Comparison of ENCODE assay signal across 8 mouse cellular contexts in the genomic region with DNA sequence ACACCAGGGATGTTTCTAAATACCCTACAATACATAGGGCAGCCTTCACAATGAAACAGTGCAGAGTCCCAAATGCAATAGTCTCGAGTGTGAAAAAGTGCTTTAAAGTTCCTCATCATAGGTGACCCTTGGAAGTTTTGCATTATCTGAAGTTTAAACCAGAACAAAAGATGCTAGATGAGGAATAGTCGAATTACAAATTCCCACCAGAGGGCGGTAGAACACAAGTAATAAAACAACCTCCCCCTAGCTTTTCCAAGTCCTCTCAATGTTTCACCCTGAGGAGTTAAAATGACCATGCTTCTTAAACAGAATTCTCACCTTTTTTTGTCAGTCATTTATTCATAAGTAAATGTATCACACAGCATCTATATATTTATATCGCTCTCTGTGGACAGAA. TPM values are rescaled to one million over a fixed set of nuclear protein-coding genes. Genes with fewer than 3 reads are reported as not detected.
DNase-seq lines count a peak whose midpoint lies in the region; ATAC-seq lines count a peak whose summit lies in the region.

No protein-coding gene starts in this region.

- no peak overlapping the region for H3K4me3 ChIP-seq in forebrain, embryonic 14.5 days (ENCODE audit: low read depth, low read length)
- no peak overlapping the region for H3K4me3 ChIP-seq in forebrain, embryonic 12.5 days (replicated peaks)

- no peaks in the 10 kb centered on the region for H3K27me3 ChIP-seq in forebrain, embryonic 14.5 days (replicated peaks; ENCODE audit: control insufficient read depth, insufficient read depth, low read length)
- H3K27me3 ChIP-seq in forebrain, embryonic 12.5 days = no peaks in the 10 kb centered on the region; the same call in 1 of the 2 replicates

- intact Hi-C loops in left cerebral cortex, postnatal 14 days (cut with DNase I) = loop anchor here (2.0 to 10.0 kb wide), 3 partner anchors 245 to 1067 kb away; no protein-coding TSS in a partner anchor
- intact Hi-C loops in left cerebral cortex, postnatal 36 days (cut with DNase I) = loop anchor here (1.0 to 5.0 kb wide), 3 partner anchors 245 to 1065 kb away; no protein-coding TSS in a partner anchor
- intact Hi-C loops in left cerebral cortex, postnatal 10 days (cut with DNase I) = loop anchor here (2.0 to 10.0 kb wide), 2 partner anchors 483 to 1067 kb away; no protein-coding TSS in a partner anchor

- H3K27ac ChIP-seq in forebrain, embryonic 14.5 days (ENCODE audit: low read depth, low read length) = no peak overlapping the region
- H3K27ac ChIP-seq in forebrain, embryonic 12.5 days = no peak overlapping the region

- WGBS in forebrain, embryonic 14.5 days = 7% methylated on average over 4 of the region's 4 CpGs
- 11% methylated on average over 4 of the region's 4 CpGs for WGBS in forebrain, embryonic 12.5 days

- peaks cover 3% of the 10 kb centered on the region; the same call in 1 of the 2 replicates for H3K4me1 ChIP-seq in forebrain, embryonic 14.5 days (ENCODE audit: control insufficient read depth, insufficient read depth, low read length)
- H3K4me1 ChIP-seq in forebrain, embryonic 12.5 days = no peaks in the 10 kb centered on the region

- no peaks in the 10 kb centered on the region for H3K36me3 ChIP-seq in forebrain, embryonic 14.5 days (ENCODE audit: control insufficient read depth, insufficient read depth, low read length)
- H3K36me3 ChIP-seq in forebrain, embryonic 12.5 days (replicated peaks) = no peaks in the 10 kb centered on the region

- ATAC-seq in forebrain, embryonic 14.5 days = no peak
- no peak for ATAC-seq in forebrain, embryonic 12.5 days (ENCODE audit: low FRiP score)
- 0 out of 2 replicates have a peak, but pooled peaks have one; percentile 27 for ATAC-seq in granulocyte monocyte progenitor cell, adult 5-6 weeks (replicated peaks; ENCODE audit: poor library complexity, severe bottlenecking)
- ATAC-seq in megakaryocyte-erythroid progenitor cell, adult 5-6 weeks (replicated peaks; ENCODE audit: low FRiP score, low TSS enrichment, poor library complexity, severe bottlenecking) = no peak

- DNase-seq in forebrain, embryonic 14.5 days (ENCODE audit: low spot score) = peak; percentile 78
- peak; percentile 44 to 46 for DNase-seq in left cerebral cortex, postnatal 14 days (ENCODE audit: low spot score in 2 of 2)
- DNase-seq in left cerebral cortex, postnatal 36 days (ENCODE audit: low spot score in 2 of 2) = no peak
- DNase-seq in Muller cell, postnatal 12 days (ENCODE audit: inconsistent ontology term) = peak; percentile 27
- DNase-seq in left cerebral cortex, postnatal 10 days (ENCODE audit: extremely low spot score in 1 of 2, low spot score in 2 of 2) = no peak

- H3K4me2 ChIP-seq in forebrain, embryonic 14.5 days (ENCODE audit: low read length) = no peak overlapping the region
- H3K4me2 ChIP-seq in forebrain, embryonic 12.5 days = no peak overlapping the region

- H3K9me3 ChIP-seq in forebrain, embryonic 14.5 days (replicated peaks; ENCODE audit: control insufficient read depth, low read length) = no peaks in the 10 kb centered on the region
- H3K9me3 ChIP-seq in forebrain, embryonic 12.5 days = no peaks in the 10 kb centered on the region

- H3K9ac ChIP-seq in forebrain, embryonic 14.5 days (ENCODE audit: low read length) = no peak overlapping the region
- H3K9ac ChIP-seq in forebrain, embryonic 12.5 days = no peak overlapping the region

RNA-seq across cellular contexts. Expression of a gene that starts 2.9 kb away (rescaled TPM):
- polyA plus RNA-seq in forebrain, embryonic 14.5 days (2014; fragmentation: Nextera tagmentation; extraction: Ambion mirVana) = 14.1 and 15.2 TPM in 2 replicates
- polyA plus RNA-seq in forebrain, embryonic 12.5 days (2016; fragmentation: Nextera tagmentation; extraction: Ambion mirVana) = 15.1 and 16.7 TPM in 2 replicates
- 10 to 100 TPM; 10.7 to 12.3 TPM for total RNA-seq in left cerebral cortex, postnatal 14 days (2021)
- total RNA-seq in left cerebral cortex, postnatal 36 days (2021) = 10 to 100 TPM; 10.7 to 12.8 TPM
- 15.9 and 21.1 TPM in 2 replicates for total RNA-seq in granulocyte monocyte progenitor cell, adult 5-6 weeks (2014; fragmentation: Nextera tagmentation)
- 7.4 and 8.1 TPM in 2 replicates for total RNA-seq in granulocyte monocyte progenitor cell, adult 5-6 weeks (2017)
- 29.1 and 30.3 TPM in 2 replicates for total RNA-seq in megakaryocyte-erythroid progenitor cell, adult 5-6 weeks (2014; fragmentation: Nextera tagmentation)
- 26.6 and 31.8 TPM in 2 replicates for total RNA-seq in megakaryocyte-erythroid progenitor cell, adult 5-6 weeks (2017)
- total RNA-seq in left cerebral cortex, postnatal 10 days (2021) = 10 to 100 TPM; 10.1 to 10.8 TPM

Comparison
In these comparisons a context has a peak if more than half of its experiments do, and no peak if none do; other contexts are left out.
1. DNase-seq: peak in forebrain, embryonic 14.5 days (single experiment), left cerebral cortex, postnatal 14 days (2 of 2) and Muller cell, postnatal 12 days (single experiment); none in left cerebral cortex, postnatal 36 days (0 of 2) and left cerebral cortex, postnatal 10 days (0 of 2).